Mouse (Mus musculus) cerebellum, adult 2 months (tissue): ENCODE results near the gene Usp10. TPM values are rescaled to one million over a fixed set of nuclear protein-coding genes. Genes with fewer than 3 reads are reported as not detected.

Experiments
- DNase-seq, 2 experiments: peaks; one replicate each; pipeline ENCODE4 v3.0.0; 2021
- H3K27ac ChIP-seq: fragments of 200-500 bp; 2 replicates; pipeline ENCODE4 v1.5.1; 2012; ENCODE audit warnings: low read length, control low read depth, inconsistent platforms; ENCODE audit not compliant: insufficient read depth
- H3K27me3 ChIP-seq: fragments of 200-500 bp; 2 replicates; pipeline ENCODE4 v1.6.1; 2012; ENCODE audit warnings: inconsistent platforms, mild to moderate bottlenecking, low read length, moderate library complexity; ENCODE audit not compliant: control insufficient read depth, insufficient read depth
- H3K4me1 ChIP-seq: fragments of 200-500 bp; 2 replicates; pipeline ENCODE4 v1.6.1; 2011; ENCODE audit warnings: low read length; ENCODE audit not compliant: control insufficient read depth, insufficient read depth
- H3K4me3 ChIP-seq: fragments of 200-500 bp; replicated peaks from 2 replicates; pipeline ENCODE3; 2011; ENCODE audit warnings: mild to moderate bottlenecking, low read depth, low read length, control low read depth; ENCODE audit not compliant: insufficient read depth
- CTCF ChIP-seq: fragments of 200-500 bp; IDR thresholded peaks from 2 replicates; pipeline ENCODE4 v1.5.1; 2011; ENCODE audit warnings: low read depth, mild to moderate bottlenecking, control low read depth, low read length, moderate library complexity, borderline replicate concordance; ENCODE audit not compliant: insufficient read depth
- POLR2A ChIP-seq: fragments of 200-500 bp; IDR thresholded peaks from 2 replicates; pipeline ENCODE4 v1.6.1; 2011; ENCODE audit warnings: low read length, control low read depth, borderline replicate concordance; ENCODE audit not compliant: insufficient read depth
- WGBS: fragments of 180-500 bp; shearing (Covaris S2); methylation state at CpG from one replicate; pipeline ENCODE4 v1.1.7; 2018; 5-methylcytosine and 5-hydroxymethylcytosine counted together
- polyA plus RNA-seq: library from polyadenylated mRNA; depleted of rRNA; stranded (reverse); fragments of >200 nt; gene quantifications from 2 replicates; pipeline ENCODE4 v1.2.3, GENCODE M21; 2012

Gene Usp10
- polyA plus RNA-seq, 1 experiment, result 110 TPM

DNA sequence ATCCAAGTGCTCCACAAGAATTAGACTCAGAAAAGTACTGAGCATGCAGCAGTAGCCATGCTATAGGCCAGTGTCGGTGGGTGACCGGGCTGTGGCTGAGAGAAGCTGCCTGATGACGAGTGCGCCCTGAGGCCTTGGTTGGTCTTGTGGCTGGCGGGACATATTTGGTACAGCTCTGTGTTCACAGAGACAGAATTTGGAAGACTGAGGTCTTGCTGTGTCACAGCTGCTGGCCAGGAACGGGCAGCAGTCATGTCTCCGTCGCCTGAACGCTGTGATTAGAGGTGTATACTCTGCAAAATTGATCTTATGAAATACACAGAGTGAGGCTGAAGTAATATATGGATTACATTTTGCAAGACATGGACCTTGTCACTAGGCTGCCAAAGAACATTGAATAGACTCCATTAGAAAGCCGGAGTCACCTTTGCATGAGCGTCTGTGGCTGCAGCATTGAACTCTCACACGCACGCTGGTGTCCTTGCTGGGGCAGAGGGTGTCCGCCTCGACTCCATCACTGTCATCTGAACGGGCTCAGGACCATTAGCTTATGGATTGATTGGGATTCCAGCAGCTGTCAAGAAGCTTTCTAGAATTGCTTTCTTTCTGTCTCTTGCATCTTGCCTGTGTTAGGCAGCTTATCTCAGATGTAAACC lies 6.2 kb downstream of the Usp10 start:
- WGBS, result 51% methylated on average over 16 of the region's 16 CpGs
- no peak for DNase-seq

GRCm38 (mm10) chr8:119917415-119917814 lies 7.3 kb downstream of the Usp10 start:
- Histone ChIP-seq H3K27me3 (no peaks in the 10 kb centered on the region), H3K4me3 (no peak overlapping the region), H3K4me1 (peaks cover 12% of the 10 kb centered on the region), H3K27ac (no peak overlapping the region)
- WGBS, result 95% methylated on average over 3 of the region's 3 CpGs
- no peak for DNase-seq
- no peak for TF ChIP-seq POLR2A
- TF ChIP-seq CTCF, result no peak

More for the DNA sequence above, 6.2 kb downstream of the Usp10 start:
- TF ChIP-seq CTCF, result no peak
- no peak for TF ChIP-seq POLR2A
- Histone ChIP-seq H3K4me3 (no peak overlapping the region), H3K27me3 (no peaks in the 10 kb centered on the region), H3K4me1 (peaks cover 12% of the 10 kb centered on the region), H3K27ac (no peak overlapping the region)

GRCm38 (mm10) chr8:119918155-119918567 lies 8.0 kb downstream of the Usp10 start:
- H3K27ac ChIP-seq, result no peak overlapping the region
- H3K4me1 ChIP-seq, result peaks cover 9% of the 10 kb centered on the region; the same call in 1 of the 2 replicates
- no peak for TF ChIP-seq CTCF
- TF ChIP-seq POLR2A, result no peak
- DNase-seq, result no peak
- H3K27me3 ChIP-seq, result no peaks in the 10 kb centered on the region
- WGBS, result 81% methylated on average over 1 of the region's 1 CpGs
- no peak overlapping the region for H3K4me3 ChIP-seq

GRCm38 (mm10) chr8:119923259-119923658 lies 13.1 kb downstream of the Usp10 start:
- peak in 1 of 2 experiments; percentile 52 for DNase-seq
- Histone ChIP-seq H3K4me3 (no peak overlapping the region), H3K4me1 (peaks cover 21% of the 10 kb centered on the region), H3K27ac (no peak overlapping the region), H3K27me3 (no peaks in the 10 kb centered on the region)
- TF ChIP-seq CTCF (0 out of 2 replicates have a peak, but pooled peaks have one; percentile 6), POLR2A (no peak)
- 28% methylated on average over 5 of the region's 5 CpGs for WGBS

- no peak overlapping the region for H3K27ac ChIP-seq
- H3K4me3 ChIP-seq, result no peak overlapping the region
- H3K27me3 ChIP-seq, result no peaks in the 10 kb centered on the region
- H3K4me1 ChIP-seq, result peaks cover 21% of the 10 kb centered on the region
- DNase-seq, result no peak
- WGBS, result 89% methylated on average over 4 of the region's 4 CpGs
- TF ChIP-seq POLR2A, result no peak
- no peak for TF ChIP-seq CTCF
These were observed 15.3 kb downstream of the Usp10 start for GRCm38 (mm10) chr8:119925428-119925827.

DNA sequence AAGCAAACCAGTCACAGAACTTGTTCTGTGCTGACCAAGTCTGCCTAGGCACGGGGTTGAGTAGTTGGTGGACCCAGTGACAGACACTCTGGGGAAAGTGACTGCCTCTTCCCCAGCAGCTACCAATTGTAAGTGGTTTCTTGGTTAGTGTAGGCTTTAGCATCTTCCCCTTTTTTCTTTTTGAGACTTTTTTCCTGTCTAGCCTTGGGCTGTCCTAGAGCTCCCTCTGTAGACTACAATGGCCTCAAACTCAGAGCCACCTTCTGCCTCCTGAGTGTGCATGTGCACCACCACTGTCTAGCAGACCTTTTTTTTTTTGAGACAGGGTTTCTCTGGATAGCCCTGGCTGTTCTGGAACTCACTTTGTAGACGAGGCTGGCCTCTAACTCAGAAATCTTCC lies 16.3 kb downstream of the Usp10 start:
- H3K4me3 ChIP-seq, result no peak overlapping the region
- H3K27ac ChIP-seq, result no peak overlapping the region
- TF ChIP-seq CTCF, result peak; percentile 42; the same call in 1 of the 2 replicates
- no peak for TF ChIP-seq POLR2A
- peaks cover 24% of the 10 kb centered on the region for H3K4me1 ChIP-seq
- peak in 1 of 2 experiments; percentile 32 for DNase-seq
- no peaks in the 10 kb centered on the region for H3K27me3 ChIP-seq
- 84% methylated on average over 2 of the region's 2 CpGs for WGBS

GRCm38 (mm10) chr8:119927422-119928092 lies 17.4 kb downstream of the Usp10 start:
- no peak overlapping the region for H3K4me3 ChIP-seq
- peaks cover 24% of the 10 kb centered on the region for H3K4me1 ChIP-seq
- DNase-seq, result peak; percentile 53 to 68
- H3K27me3 ChIP-seq, result no peaks in the 10 kb centered on the region
- no peak overlapping the region for H3K27ac ChIP-seq
- TF ChIP-seq CTCF (peak; percentile 89), POLR2A (no peak)
- WGBS, result 28% methylated on average over 6 of the region's 6 CpGs

GRCm38 (mm10) chr8:119931317-119931716 lies 21.2 kb downstream of the Usp10 start:
- WGBS, result 88% methylated on average over 4 of the region's 4 CpGs
- no peak for TF ChIP-seq CTCF
- no peak for TF ChIP-seq POLR2A

More at GRCm38 (mm10) chr8:119931317-119931716, 21.2 kb downstream of the Usp10 start:
- no peaks in the 10 kb centered on the region for H3K27me3 ChIP-seq
- no peak overlapping the region for H3K4me3 ChIP-seq
- no peak for DNase-seq
- H3K4me1 ChIP-seq, result peaks cover 23% of the 10 kb centered on the region
- H3K27ac ChIP-seq, result no peak overlapping the region
